Mouse (Mus musculus): ENCODE measurements around the gene Olfr1392. TPM values are rescaled to one million over a fixed set of nuclear protein-coding genes. Genes with fewer than 3 reads are reported as not detected.

Olfr1392 gene
- total and polyA plus RNA-seq, 3 experiments, result not detected

DNA sequence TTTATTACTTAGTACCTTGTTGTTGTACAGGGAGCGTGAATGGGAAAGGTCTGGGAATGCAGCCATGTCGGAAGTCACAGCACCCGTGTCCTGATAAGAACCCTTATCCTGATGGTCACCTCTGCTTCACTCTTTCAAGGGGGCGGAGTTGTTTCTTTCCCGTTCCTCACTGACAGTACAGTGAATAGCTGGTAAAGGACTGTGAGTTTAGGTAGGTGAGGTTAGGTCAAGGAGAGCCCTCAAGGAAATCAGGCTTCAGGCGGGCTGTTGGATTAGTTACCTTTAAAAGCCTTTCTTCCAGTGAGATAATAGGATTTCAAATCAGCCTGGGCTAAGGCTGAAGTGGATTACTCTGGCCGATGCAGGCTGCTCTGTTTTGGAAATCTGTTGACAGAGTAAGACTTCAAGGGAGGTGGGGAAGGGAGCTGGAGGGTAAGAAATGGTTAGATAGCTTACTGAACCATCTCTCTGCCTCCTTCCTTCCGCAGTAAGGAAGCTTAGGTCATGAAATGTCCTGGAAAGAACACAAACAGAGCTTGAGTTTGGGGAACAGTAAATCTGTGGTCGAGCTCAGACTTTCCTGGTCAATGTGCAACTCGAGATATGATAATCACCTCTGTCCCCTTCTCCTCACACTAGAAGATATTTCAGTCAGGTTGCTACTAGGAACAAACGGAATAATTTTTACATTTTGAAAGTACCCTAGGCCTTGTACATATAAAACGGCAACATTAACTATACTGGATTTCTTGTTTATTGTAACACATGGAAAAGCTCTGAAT is 39.3 kb upstream of the Olfr1392 start:
- Histone ChIP-seq H3K4me2 (ENCODE audit: insufficient read depth, low read depth, poor library complexity, severe bottlenecking) (peak overlapping the region; percentile 55), H3K4me3 (replicated peaks in 1 of 3; ENCODE audit: low read depth in 2 of 3, low read length in 2 of 3, poor library complexity in 1 of 3) (peak overlapping the region; percentile 56 to 72 (median 69)), H3K27me3 (replicated peaks) (no peaks in the 10 kb centered on the region), H3K36me3 (replicated peaks in 1 of 2; ENCODE audit: control insufficient read depth in 1 of 2, insufficient read depth in 1 of 2, low read length in 1 of 2) (no peaks in the 10 kb centered on the region), H3K79me2 (replicated peaks; ENCODE audit: control insufficient read depth, extremely low read depth, insufficient read depth, poor library complexity, severe bottlenecking) (peaks cover 39% of the 10 kb centered on the region), H3K27ac (ENCODE audit: insufficient read depth, low read depth) (peak overlapping the region; percentile 67), H3K9ac (ENCODE audit: insufficient read depth, low read depth) (peak overlapping the region; percentile 41), H3K4me1 (ENCODE audit: control insufficient read depth in 1 of 2, insufficient read depth in 2 of 2) (peaks cover 10 to 61% of the 10 kb centered on the region in 2 experiments), H3K9me3 (replicated peaks; ENCODE audit: low read length) (no peaks in the 10 kb centered on the region)
- DNase-seq (ENCODE audit: extremely low read depth), result no peak
- in situ Hi-C loops (cut with MboI; ENCODE audit: low pct_ligation_motif_present, low pct_unique_long_range_greater_than_20kb, low sequenced_read_pairs), result no loop called here
- TF ChIP-seq ZC3H11A (IDR thresholded peaks at IDR 0.05; ENCODE audit: low read depth, low read length), result no peak
- no peak for TF ChIP-seq CHD1 (IDR thresholded peaks at IDR 0.05; ENCODE audit: low read depth, low read length)
- TF ChIP-seq TCF12 (IDR thresholded peaks at IDR 0.05; ENCODE audit: low read depth, low read length), result no peak
- no peak for TF ChIP-seq USF1 (IDR thresholded peaks at IDR 0.05; ENCODE audit: low read depth, low read length)
- 0 out of 2 replicates have a peak, but pooled peaks have one; percentile 11 for TF ChIP-seq MEF2A (IDR thresholded peaks at IDR 0.05; ENCODE audit: borderline replicate concordance, low read depth, low read length)
- no peak for TF ChIP-seq ZKSCAN1 (IDR thresholded peaks at IDR 0.05; ENCODE audit: borderline replicate concordance, low read depth, low read length)
- TF ChIP-seq ETS1 (conservative IDR thresholded peaks at IDR 0.05; ENCODE audit: low read depth, low read length), result no peak
- TF ChIP-seq SIN3A (IDR thresholded peaks at IDR 0.05; ENCODE audit: low read length), result peak; percentile 60
- TF ChIP-seq TBP (conservative IDR thresholded peaks at IDR 0.05; ENCODE audit: low read depth, low read length), result 0 out of 2 replicates have a peak, but pooled peaks have one; percentile 3
- no peak for TF ChIP-seq E2F4 (IDR thresholded peaks at IDR 0.05; ENCODE audit: insufficient replicate concordance, low read depth, low read length)
- TF ChIP-seq IRF4 (IDR thresholded peaks at IDR 0.05; ENCODE audit: low read depth, low read length), result 0 out of 2 replicates have a peak, but pooled peaks have one; percentile 29
- peak; percentile 7; the same call in 1 of the 2 replicates for TF ChIP-seq EP300 (IDR thresholded peaks at IDR 0.05; ENCODE audit: low read length)
- no peak for TF ChIP-seq CHD2 (IDR thresholded peaks at IDR 0.05; ENCODE audit: low read length)
- TF ChIP-seq ELF1 (IDR thresholded peaks at IDR 0.05; ENCODE audit: low read depth, low read length), result 0 out of 2 replicates have a peak, but pooled peaks have one; percentile 16
- TF ChIP-seq NRF1 (IDR thresholded peaks at IDR 0.05; ENCODE audit: low read depth, low read length), result no peak
- TF ChIP-seq MXI1 (IDR thresholded peaks at IDR 0.05; ENCODE audit: low read depth, low read length), result peak; percentile 6
- no peak for TF ChIP-seq POLR2A (IDR thresholded peaks at IDR 0.05; ENCODE audit: low read depth, low read length)
- no peak; the same call in 1 of the 2 replicates for TF ChIP-seq MYC (IDR thresholded peaks at IDR 0.05; ENCODE audit: low read depth, low read length)
- dilution Hi-C loops (cut with MboI; ENCODE audit: extremely low pct_ligation_motif_present, extremely low pct_unique_long_range_greater_than_20kb, low sequenced_read_pairs), result no loop called here

DNA sequence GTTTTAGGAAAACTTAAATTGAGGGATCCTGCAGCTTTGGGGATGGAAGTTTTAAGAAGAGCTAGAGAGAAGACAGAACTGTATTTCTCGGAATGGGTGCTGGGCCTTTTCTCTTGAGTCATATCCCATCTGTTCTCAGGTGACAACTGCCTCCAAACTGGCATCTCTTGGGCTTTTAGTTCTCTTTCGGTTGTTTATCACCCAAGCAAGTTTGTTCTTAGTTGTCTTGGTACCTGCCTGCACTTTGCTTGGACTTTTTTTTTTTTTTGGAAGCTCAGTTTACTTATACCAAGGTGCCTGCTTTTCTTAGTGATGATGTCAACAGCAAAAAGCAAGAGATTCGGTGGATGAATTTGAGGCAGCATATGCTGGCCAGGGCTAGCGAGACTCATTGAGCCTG is 38.6 kb upstream of the Olfr1392 start:
- H3K79me2 ChIP-seq (replicated peaks; ENCODE audit: control insufficient read depth, extremely low read depth, insufficient read depth, poor library complexity, severe bottlenecking), result peaks cover 45% of the 10 kb centered on the region
- dilution Hi-C loops (cut with MboI; ENCODE audit: extremely low pct_ligation_motif_present, extremely low pct_unique_long_range_greater_than_20kb, low sequenced_read_pairs), result no loop called here
- peaks cover 7 to 59% of the 10 kb centered on the region in 2 experiments for H3K4me1 ChIP-seq (ENCODE audit: control insufficient read depth in 1 of 2, insufficient read depth in 2 of 2)
- in situ Hi-C loops (cut with MboI; ENCODE audit: low pct_ligation_motif_present, low pct_unique_long_range_greater_than_20kb, low sequenced_read_pairs), result no loop called here
- peak overlapping the region; percentile 41 for H3K9ac ChIP-seq (ENCODE audit: insufficient read depth, low read depth)
- peaks cover 0 to under 1% of the 10 kb centered on the region in 2 experiments for H3K36me3 ChIP-seq (replicated peaks in 1 of 2; ENCODE audit: control insufficient read depth in 1 of 2, insufficient read depth in 1 of 2, low read length in 1 of 2)
- peak overlapping the region; percentile 77 for H3K27ac ChIP-seq (ENCODE audit: insufficient read depth, low read depth)
- TF ChIP-seq MAFK (IDR thresholded peaks at IDR 0.05; ENCODE audit: insufficient replicate concordance, low read length) (no peak), GABPA (IDR thresholded peaks at IDR 0.05; ENCODE audit: insufficient replicate concordance, low read depth, low read length) (no peak), E2F4 (IDR thresholded peaks at IDR 0.05; ENCODE audit: insufficient replicate concordance, low read depth, low read length) (no peak), MAX (IDR thresholded peaks at IDR 0.05; ENCODE audit: low read length) (no peak), BHLHE40 (IDR thresholded peaks at IDR 0.05; ENCODE audit: low read depth, low read length) (0 out of 2 replicates have a peak, but pooled peaks have one; percentile 16), SMC3 (IDR thresholded peaks at IDR 0.05; ENCODE audit: low read depth, low read length) (no peak), ZNF384 (IDR thresholded peaks at IDR 0.05; ENCODE audit: low read depth, low read length) (peak; percentile 58), MEF2A (IDR thresholded peaks at IDR 0.05; ENCODE audit: borderline replicate concordance, low read depth, low read length) (no peak), UBTF (IDR thresholded peaks at IDR 0.05; ENCODE audit: low read depth, low read length) (no peak), USF1 (IDR thresholded peaks at IDR 0.05; ENCODE audit: low read depth, low read length) (no peak), CHD2 (IDR thresholded peaks at IDR 0.05; ENCODE audit: low read length) (no peak), CTCF (conservative IDR thresholded peaks at IDR 0.05 in 1 of 2, IDR thresholded peaks at IDR 0.05 in 1 of 2; ENCODE audit: low read depth in 2 of 2, low read length in 2 of 2) (no peak)
- H3K4me3 ChIP-seq (replicated peaks in 1 of 3; ENCODE audit: low read depth in 2 of 3, low read length in 2 of 3, poor library complexity in 1 of 3), result peak overlapping the region; percentile 47 to 72 (median 56)
- no peaks in the 10 kb centered on the region for H3K9me3 ChIP-seq (replicated peaks; ENCODE audit: low read length)
- H3K27me3 ChIP-seq (replicated peaks), result no peaks in the 10 kb centered on the region
- H3K4me2 ChIP-seq (ENCODE audit: insufficient read depth, low read depth, poor library complexity, severe bottlenecking), result peak overlapping the region; percentile 55
- no peak for DNase-seq (ENCODE audit: extremely low read depth)
